Mouse (Mus musculus) neutrophil, adult 65 days (primary cell): Measurements from ENCODE around the gene Cdc37l1. TPM values are rescaled to one million over a fixed set of nuclear protein-coding genes. Genes with fewer than 3 reads are reported as not detected.

ENCODE experiments used
- total RNA-seq: library from RNA; stranded (reverse); gene quantifications from 2 replicates; pipeline ENCODE4 v1.2.4, GENCODE M21; 2023

The Cdc37l1 gene
- 26.2 and 39.7 TPM in 2 replicates for total RNA-seq

DNA sequence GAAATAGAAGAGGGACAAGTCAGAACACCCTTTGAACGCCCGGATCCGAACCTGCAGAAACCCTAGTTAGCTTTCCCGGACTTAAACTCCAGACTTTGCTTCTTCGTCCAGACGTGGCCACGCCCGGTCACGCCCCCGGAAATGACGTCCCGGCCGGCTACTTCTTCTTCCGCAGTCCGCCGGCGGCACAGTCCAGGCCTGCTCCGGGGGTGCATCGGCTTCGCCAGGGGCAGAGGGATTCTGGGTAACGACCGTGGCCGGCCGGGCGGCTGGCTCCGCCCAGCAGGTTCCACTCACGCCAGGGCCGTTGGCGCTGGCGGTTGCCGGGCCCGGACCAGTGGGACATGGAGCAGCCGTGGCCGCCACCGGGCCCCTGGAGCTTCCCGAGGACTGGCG lies at the start of gene Cdc37l1:
Gene Cdc37l1 (plus strand): TSS at position 159 of the 396 bp plus-strand sequence.

DNA sequence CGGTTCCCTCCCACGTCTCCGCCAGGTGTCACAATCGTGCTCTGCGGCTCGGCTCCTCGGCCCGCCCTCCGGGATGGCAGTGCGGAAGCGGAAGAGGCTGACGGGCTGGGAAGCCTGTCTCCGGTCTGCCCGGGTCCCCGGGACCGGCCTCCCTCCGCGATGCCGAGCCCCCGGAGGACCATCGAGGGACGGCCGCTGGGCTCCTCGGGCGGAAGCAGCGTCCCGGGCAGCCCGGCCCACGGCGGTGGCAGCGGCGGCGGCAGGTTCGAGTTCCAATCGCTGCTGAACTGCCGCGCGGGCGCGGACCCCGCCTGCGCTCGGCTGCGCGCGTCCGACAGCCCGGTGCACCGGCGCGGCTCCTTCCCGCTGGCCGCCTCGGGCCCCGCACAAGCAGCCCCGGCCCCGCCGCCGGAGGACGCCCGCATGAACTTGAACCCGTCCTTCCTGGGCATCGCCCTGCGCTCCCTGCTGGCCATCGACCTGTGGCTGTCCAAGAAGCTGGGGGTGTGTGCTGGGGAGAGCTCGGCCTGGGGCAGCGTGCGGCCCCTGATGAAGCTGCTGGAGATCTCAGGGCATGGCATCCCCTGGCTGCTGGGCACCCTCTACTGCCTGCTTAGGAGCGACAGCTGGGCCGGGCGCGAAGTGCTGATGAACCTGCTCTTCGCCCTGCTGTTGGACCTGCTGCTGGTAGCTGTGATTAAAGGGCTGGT lies 26.2 kb upstream of the Cdc37l1 start, which contains the start of gene Plpp6:
Gene Plpp6 (plus strand): TSS at position 112 of the 710 bp plus-strand sequence.

DNA sequence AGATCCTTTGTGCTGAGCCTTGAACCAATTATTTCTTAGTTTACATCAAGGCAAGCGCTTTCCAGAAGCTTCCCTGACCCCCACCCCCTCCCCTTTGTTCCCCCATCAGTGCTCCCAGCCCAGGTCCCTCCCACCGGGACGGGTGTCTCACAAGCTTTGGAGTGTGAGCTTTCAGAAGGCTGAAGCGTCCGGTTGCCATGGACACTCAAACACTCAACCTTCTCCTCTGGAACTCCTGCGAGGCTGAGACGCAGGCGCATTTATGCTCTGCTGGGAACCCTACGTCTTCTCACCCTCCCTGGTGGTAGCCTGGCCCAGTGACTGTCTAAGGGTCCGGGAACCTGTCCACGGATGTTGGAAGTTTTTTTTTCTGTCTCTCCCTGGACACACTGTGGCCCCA lies 22.5 kb upstream of the Cdc37l1 start, which contains the start of gene 4430402I18Rik:
Gene 4430402I18Rik (minus strand): TSS at position 149 of the 400 bp plus-strand sequence.

DNA sequence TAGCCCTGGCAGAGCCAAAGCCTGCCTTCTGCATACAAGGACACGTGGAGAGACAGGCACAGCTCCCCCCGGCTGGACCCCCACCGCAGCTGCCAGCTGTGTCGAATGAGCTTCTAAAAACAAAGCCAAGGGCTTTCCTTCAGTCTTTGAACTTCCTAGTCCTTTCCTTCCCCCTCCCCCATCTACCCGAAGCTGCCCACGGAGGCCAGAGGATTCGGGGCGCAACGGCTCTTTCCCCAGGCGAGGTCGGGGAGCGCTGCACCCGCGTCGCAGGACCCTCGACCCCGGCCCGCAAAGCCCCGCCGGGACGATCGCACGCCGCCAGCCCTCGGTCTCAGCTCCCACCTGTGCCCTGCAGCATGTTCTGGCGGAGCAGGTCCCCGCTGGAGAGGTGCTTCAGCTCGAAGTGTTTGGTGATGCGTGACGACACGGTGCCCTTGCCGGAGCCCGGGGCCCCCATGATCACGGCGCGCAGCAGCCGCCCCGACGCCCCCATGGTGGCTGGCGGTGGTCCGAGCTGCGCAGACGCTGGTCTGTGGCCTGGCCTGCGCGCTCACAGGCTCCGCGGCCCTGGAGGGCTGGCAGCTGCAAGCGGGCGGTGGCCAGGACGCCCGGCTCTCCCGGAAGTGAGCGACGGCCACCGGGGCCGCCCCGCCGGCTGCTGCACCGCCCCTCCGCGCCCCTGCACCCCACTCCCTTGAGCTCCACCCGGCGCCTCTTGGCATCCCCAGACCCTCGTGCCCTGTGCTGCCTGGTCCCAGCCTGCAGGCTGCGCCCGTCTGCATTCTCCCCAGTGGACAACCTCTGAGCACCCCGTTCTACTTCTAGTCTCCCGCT lies 57.4 kb downstream of the Cdc37l1 start, which contains the start of gene Ak3:
Gene Ak3 (minus strand): TSS at position 628 of the 837 bp plus-strand sequence.

Other genes starting within 250 kb of the Cdc37l1 start
- not detected in 2 replicates for gene Slc1a1, start 155.3 kb upstream of the Cdc37l1 start, total RNA-seq
- 8.6 and 8.7 TPM in 2 replicates for gene Plpp6, start 26.4 kb upstream of the Cdc37l1 start, total RNA-seq
- gene 4430402I18Rik, start 22.6 kb upstream of the Cdc37l1 start, total RNA-seq, result not detected in 2 replicates
- 8.7 and 9.0 TPM in 2 replicates for gene Ak3, start 57.6 kb downstream of the Cdc37l1 start, total RNA-seq
- 3.6 and 4.2 TPM in 2 replicates for gene Rcl1, start 111.0 kb downstream of the Cdc37l1 start, total RNA-seq